Mouse (Mus musculus) bone marrow, adult 2 months (tissue): Measurements from ENCODE around the gene Nkiras2.
"Not testable (repeated sequence)": the region's sequence is repeated elsewhere in the genome, so short reads cannot be mapped to it uniquely, and the experiment has no call there.

Source experiments
- CTCF ChIP-seq: fragments of 200-500 bp; IDR thresholded peaks from 2 replicates; pipeline ENCODE4 v1.5.1; 2011; ENCODE audit warnings: low read length, control low read depth; ENCODE audit not compliant: control insufficient read depth, insufficient read depth
- POLR2A ChIP-seq: fragments of 200-500 bp; IDR thresholded peaks from 2 replicates; pipeline ENCODE4 v1.6.1; 2011; ENCODE audit warnings: low read depth, mild to moderate bottlenecking, control low read depth, low read length, borderline replicate concordance; ENCODE audit not compliant: control insufficient read depth

DNA sequence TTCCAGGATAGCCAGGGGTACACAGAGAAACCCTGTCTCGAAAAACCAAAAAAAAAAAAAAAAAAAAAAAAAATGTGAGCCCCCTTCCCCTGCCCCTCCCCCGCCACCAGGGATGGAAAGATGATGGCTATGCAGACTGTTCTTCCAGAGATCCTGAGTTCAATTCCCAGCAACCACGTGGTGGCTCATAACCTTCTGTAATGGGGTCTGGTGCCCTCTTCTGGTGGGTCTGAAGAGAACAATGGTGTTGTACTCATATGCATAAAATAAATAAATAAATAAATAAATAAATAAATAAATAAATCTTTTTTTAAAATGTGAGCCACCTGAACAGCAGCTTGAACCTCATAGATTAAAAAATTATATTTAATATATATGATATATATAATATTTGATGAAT is 36.5 kb downstream of the Nkiras2 start:
- not testable (repeated sequence) for TF ChIP-seq CTCF, POLR2A
